Mouse (Mus musculus) hindbrain, embryonic 14.5 days (tissue): ENCODE data around the gene Ak1. TPM values are rescaled to one million over a fixed set of nuclear protein-coding genes. Genes with fewer than 3 reads are reported as not detected.

ENCODE experiments used
- microRNA counts: library from miRNA; unstranded; fragments of <30 nt; microRNA quantifications from one replicate; lab custom pipeline; 2016
- microRNA-seq: library from miRNA; unstranded; fragments of <30 nt; microRNA quantifications from one replicate; pipeline ENCODE4, GENCODE M21; 2016
- polyA plus RNA-seq: library from polyadenylated mRNA; unstranded; fragments of >200 nt; fragmentation: Nextera tagmentation; extraction: Ambion mirVana; gene quantifications from 2 replicates; pipeline ENCODE4 v1.2.1, GENCODE M21; 2014

Gene Ak1
- polyA plus RNA-seq, 1 experiment from 2014 or later = 78.1 TPM

MicroRNA genes within 50 kb of the gene (microRNA counts, 519-probe panel; counts per million panel counts)
- microRNA mmu-miR-1954 (lab: Ali Mortazavi, UCI) = not detected

Small RNAs within 50 kb of the gene (microRNA-seq; reads per million reads assigned to microRNA genes)
- gene Gm47291 (not detected), gene Mir1954 (not detected)

Other genes with a start within 250 kb of the Ak1 start
- gene 1110008P14Rik, start 239.8 kb upstream of the Ak1 start, polyA plus RNA-seq = 170 and 175 TPM in 2 replicates
- 0.78 and 1.3 TPM in 2 replicates for gene Lcn2, start 233.5 kb upstream of the Ak1 start, polyA plus RNA-seq
- 58.1 and 58.9 TPM in 2 replicates for gene Ptges2, start 225.9 kb upstream of the Ak1 start, polyA plus RNA-seq
- 5.3 TPM in 2 replicates for gene Naif1, start 171.3 kb upstream of the Ak1 start, polyA plus RNA-seq
- gene Slc25a25, start 170.3 kb upstream of the Ak1 start, polyA plus RNA-seq = 39.2 and 42.9 TPM in 2 replicates
- 7.8 and 8.3 TPM in 2 replicates for gene Fam102a, start 86.4 kb upstream of the Ak1 start, polyA plus RNA-seq
- gene Dpm2, start 50.9 kb upstream of the Ak1 start, polyA plus RNA-seq = 132 and 141 TPM in 2 replicates
- 11.6 and 12.6 TPM in 2 replicates for gene Pip5kl1, start 47.0 kb upstream of the Ak1 start, polyA plus RNA-seq
- gene 9430097D07Rik, start 46.1 kb upstream of the Ak1 start, polyA plus RNA-seq = 0.48 and 0.81 TPM in 2 replicates
- 32.3 and 36.8 TPM in 2 replicates for gene St6galnac4, start 34.7 kb upstream of the Ak1 start, polyA plus RNA-seq
- gene St6galnac6, start 22.0 kb upstream of the Ak1 start, polyA plus RNA-seq = 8.5 and 9.3 TPM in 2 replicates
- gene Eng, start 24.8 kb downstream of the Ak1 start, polyA plus RNA-seq = 28.1 and 30.5 TPM in 2 replicates
- gene Fpgs, start 82.4 kb downstream of the Ak1 start, polyA plus RNA-seq = 14.8 and 16.3 TPM in 2 replicates
- gene Cdk9, start 91.3 kb downstream of the Ak1 start, polyA plus RNA-seq = 59.7 and 61.6 TPM in 2 replicates
- 43.5 and 47.9 TPM in 2 replicates for gene Sh2d3c, start 99.3 kb downstream of the Ak1 start, polyA plus RNA-seq
- gene 6330409D20Rik, start 119.3 kb downstream of the Ak1 start, polyA plus RNA-seq = 3.8 and 4.5 TPM in 2 replicates
- gene Tor2a, start 135.5 kb downstream of the Ak1 start, polyA plus RNA-seq = 49.8 and 53.1 TPM in 2 replicates
- gene Ttc16, start 153.9 kb downstream of the Ak1 start, polyA plus RNA-seq = 0.52 and 0.74 TPM in 2 replicates
- gene Ptrh1, start 154.0 kb downstream of the Ak1 start, polyA plus RNA-seq = 4.3 and 5.1 TPM in 2 replicates
- gene Cfap157, start 162.7 kb downstream of the Ak1 start, polyA plus RNA-seq = 0.42 and 1.2 TPM in 2 replicates
- 275 and 317 TPM in 2 replicates for gene Stxbp1, start 225.5 kb downstream of the Ak1 start, polyA plus RNA-seq